Mouse (Mus musculus) hindbrain, embryonic 12.5 days (tissue): ENCODE results near the gene Tmem125. TPM values are rescaled to one million over a fixed set of nuclear protein-coding genes. Genes with fewer than 3 reads are reported as not detected.

ENCODE experiments used
- ATAC-seq: fragments of 200-750 bp; cut with Nextera tagmentation; 2 replicates; pipeline ENCODE4 v1.8.0; 2017; ENCODE audit warnings: moderate TSS enrichment; ENCODE audit not compliant: low FRiP score
- H3K27ac ChIP-seq: fragments of 300-500 bp; sonication (generic); 2 replicates; pipeline ENCODE4 v1.5.1; 2016; ENCODE audit warnings: mild to moderate bottlenecking
- H3K27me3 ChIP-seq: fragments of 300-500 bp; sonication (generic); 2 replicates; pipeline ENCODE4 v1.6.1; 2016; ENCODE audit warnings: mild to moderate bottlenecking
- H3K36me3 ChIP-seq: fragments of 300-500 bp; sonication (generic); 2 replicates; pipeline ENCODE4 v1.6.1; 2016; ENCODE audit warnings: mild to moderate bottlenecking
- H3K4me1 ChIP-seq: fragments of 300-500 bp; sonication (generic); 2 replicates; pipeline ENCODE4 v1.6.1; 2016
- H3K4me2 ChIP-seq: fragments of 300-500 bp; sonication (generic); replicated peaks from 2 replicates; pipeline ENCODE4 v1.6.1; 2016; ENCODE audit warnings: mild to moderate bottlenecking
- H3K4me3 ChIP-seq: fragments of 300-500 bp; sonication (generic); 2 replicates; pipeline ENCODE4 v1.5.1; 2016; ENCODE audit warnings: mild to moderate bottlenecking
- H3K9ac ChIP-seq: fragments of 300-500 bp; sonication (generic); 2 replicates; pipeline ENCODE4 v1.6.1; 2016; ENCODE audit warnings: mild to moderate bottlenecking, moderate library complexity
- H3K9me3 ChIP-seq: fragments of 300-500 bp; sonication (generic); replicated peaks from 2 replicates; pipeline ENCODE4 v1.6.1; 2016; ENCODE audit warnings: mild to moderate bottlenecking
- WGBS: fragments of 180-500 bp; shearing (Covaris S2); methylation state at CpG from one replicate; pipeline ENCODE4 v1.1.7; 2016; 5-methylcytosine and 5-hydroxymethylcytosine counted together
- polyA plus RNA-seq: library from polyadenylated mRNA; unstranded; fragments of >200 nt; fragmentation: Nextera tagmentation; extraction: Ambion mirVana; gene quantifications from 2 replicates; pipeline ENCODE4 v1.2.1, GENCODE M21; 2016

Tmem125 gene
- polyA plus RNA-seq = 0.72 and 0.81 TPM in 2 replicates

DNA sequence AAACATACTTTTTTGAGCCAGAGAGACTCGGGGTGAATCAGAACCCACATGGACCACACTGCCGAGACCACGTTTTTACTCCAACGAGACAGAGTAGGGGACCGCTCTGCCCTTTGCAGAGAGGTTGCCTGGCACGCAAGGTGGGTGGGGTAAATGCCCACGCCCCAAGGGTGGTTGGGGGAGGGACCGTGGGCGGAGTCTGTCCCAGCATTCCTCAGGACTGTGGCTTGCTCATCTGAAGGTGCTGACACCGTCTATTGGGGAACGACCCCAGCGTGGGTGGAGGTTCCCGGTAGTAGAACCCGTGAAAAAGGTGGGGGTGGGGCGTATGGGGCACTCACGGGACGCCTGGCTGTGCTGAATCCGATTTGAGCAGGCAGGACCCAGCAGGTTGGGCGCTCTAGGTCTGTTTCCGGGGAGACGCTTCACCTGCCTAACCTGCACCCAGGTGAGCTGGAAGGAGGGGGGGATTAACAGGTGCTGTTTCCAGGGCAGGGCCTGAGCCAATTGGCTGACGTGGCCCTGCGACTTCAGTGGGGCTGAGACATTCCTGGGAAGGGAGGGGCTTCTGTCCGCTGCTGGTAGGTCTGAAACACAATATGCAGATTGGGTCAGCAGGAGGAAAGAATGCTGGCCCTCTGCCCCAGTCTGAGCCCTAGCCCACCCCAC lies at the start of gene Tmem125:
Gene Tmem125, minus strand, starts transcription at position 453 of the 669 bp plus-strand sequence.
- peak within 1 kb of the TSS; percentile 25 for H3K4me3 ChIP-seq
- H3K4me2 ChIP-seq = peak within 1 kb of the TSS; percentile 49
- H3K36me3 ChIP-seq = no peaks in the 10 kb centered on the region
- H3K27me3 ChIP-seq = peaks cover 13% of the 10 kb centered on the region
- H3K9me3 ChIP-seq = no peaks in the 10 kb centered on the region
- peak; percentile 48; the same call in 1 of the 2 replicates for ATAC-seq
- H3K4me1 ChIP-seq = peaks cover 5% of the 10 kb centered on the region; the same call in 1 of the 2 replicates
- H3K9ac ChIP-seq = no peak within 1 kb of the TSS
- WGBS = 1% methylated on average over 24 of the region's 24 CpGs
- H3K27ac ChIP-seq = no peak within 1 kb of the TSS

DNA sequence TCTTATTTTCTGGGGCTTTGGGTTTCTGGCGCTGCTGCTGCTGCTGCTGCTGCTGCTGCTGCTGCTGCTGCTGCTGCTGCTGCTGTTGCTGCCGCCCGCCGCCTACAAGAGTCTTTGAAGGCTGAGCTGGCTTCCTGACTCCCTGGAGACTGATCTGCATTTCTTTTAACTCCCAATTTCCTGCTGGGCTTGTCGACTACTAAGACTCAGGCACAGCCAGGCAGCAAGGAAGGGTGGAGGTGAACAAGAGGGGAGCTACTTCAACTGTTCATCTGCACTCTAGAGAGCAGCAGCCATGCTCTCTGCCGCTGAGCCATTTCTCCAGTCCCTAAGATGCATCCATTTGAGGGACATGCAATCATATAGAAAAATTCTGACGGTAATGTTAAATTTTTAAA lies 45.9 kb upstream of the Tmem125 start:
- Histone ChIP-seq H3K9ac (peak overlapping the region; percentile 18; the same call in 1 of the 2 replicates), H3K27me3 (0 out of 2 replicates have a peak, but pooled peaks cover 3% of the 10 kb centered on the region), H3K4me3 (no peak overlapping the region), H3K4me2 (peak overlapping the region; percentile 32; the same call in 1 of the 2 replicates), H3K9me3 (no peaks in the 10 kb centered on the region), H3K36me3 (no peaks in the 10 kb centered on the region), H3K27ac (0 out of 2 replicates have a peak overlapping the region, but pooled peaks have one; percentile 12), H3K4me1 (peaks cover 13% of the 10 kb centered on the region)
- ATAC-seq = no peak
- WGBS = 7% methylated on average over 7 of the region's 7 CpGs

DNA sequence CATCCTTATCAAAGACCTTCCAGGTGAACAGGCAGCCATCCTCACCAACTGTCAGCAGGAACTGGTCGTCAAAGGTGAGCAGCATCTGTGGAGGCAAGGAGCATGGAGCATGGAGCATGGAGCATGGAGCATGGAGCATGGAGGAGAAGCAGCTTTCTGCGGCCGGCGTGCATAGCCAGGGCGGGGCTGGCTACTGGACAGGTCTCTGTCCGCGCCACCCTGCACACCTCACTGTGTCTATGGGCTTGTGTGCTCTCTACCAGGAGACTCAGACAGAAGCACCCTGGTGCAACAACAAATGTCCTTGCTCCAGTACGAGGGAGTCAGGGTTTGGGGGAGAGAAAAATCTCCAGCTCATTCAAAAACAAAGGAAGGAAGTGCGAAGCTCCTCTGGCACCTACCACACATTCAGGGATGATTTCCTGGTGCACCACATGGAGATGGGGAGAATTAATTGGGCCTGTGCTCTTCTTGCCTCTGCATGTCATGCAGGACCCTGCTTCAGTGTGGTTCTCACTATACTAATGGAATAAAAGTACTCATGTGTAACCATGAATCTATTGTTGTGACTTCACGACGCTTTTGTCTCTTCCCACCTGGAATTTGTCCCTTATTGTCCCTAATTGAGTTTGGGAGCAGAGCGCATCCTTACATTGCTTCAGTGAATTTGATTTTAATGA lies 45.3 kb upstream of the Tmem125 start:
- peaks cover 13% of the 10 kb centered on the region for H3K4me1 ChIP-seq
- H3K4me2 ChIP-seq = peak overlapping the region; percentile 32; the same call in 1 of the 2 replicates
- no peak overlapping the region for H3K4me3 ChIP-seq
- WGBS = 68% methylated on average over 12 of the region's 12 CpGs
- H3K9ac ChIP-seq = peak overlapping the region; percentile 18; the same call in 1 of the 2 replicates
- no peaks in the 10 kb centered on the region for H3K9me3 ChIP-seq
- 0 out of 2 replicates have a peak, but pooled peaks cover 3% of the 10 kb centered on the region for H3K27me3 ChIP-seq
- H3K36me3 ChIP-seq = no peaks in the 10 kb centered on the region
- H3K27ac ChIP-seq = 0 out of 2 replicates have a peak overlapping the region, but pooled peaks have one; percentile 12
- no peak for ATAC-seq

DNA sequence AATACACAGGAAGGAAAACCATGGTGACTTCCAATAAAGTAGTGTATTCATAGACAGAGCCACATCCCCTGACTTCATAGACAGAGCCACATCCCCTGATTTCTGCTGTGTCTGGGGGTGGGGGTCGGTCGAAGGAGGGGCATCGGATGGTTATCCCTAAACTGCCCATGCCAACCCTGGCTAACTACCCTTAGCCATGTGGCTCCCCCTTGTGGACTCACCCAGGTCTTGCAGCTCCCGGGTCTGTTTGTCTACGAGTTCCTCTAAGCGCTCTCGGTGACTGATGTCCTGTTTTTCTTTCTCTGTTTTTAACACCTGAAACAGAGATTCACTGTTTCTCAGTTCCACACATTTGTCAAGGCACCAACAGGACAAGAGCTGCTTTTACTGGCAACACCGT lies 38.8 kb upstream of the Tmem125 start:
- WGBS = 89% methylated on average over 8 of the region's 8 CpGs

DNA sequence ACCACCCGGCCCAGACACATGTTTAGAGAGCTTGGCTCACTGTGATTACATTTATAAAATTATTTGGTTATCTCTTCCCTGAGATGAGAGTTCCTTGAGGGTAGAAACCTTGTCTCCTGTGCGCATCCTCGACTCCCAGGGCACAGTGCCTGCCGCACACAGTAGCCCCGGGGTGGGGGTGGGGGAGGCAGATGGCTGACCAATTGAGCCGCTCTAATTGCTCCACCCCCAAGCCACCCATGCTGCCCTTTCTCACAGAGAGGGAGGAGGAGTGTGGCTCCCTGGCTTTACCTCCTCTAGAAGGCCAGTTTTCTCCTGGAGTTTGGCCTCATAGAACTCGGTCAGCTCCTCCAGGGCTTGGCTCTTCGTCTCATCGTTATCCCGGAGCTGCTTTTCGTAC lies 37.7 kb upstream of the Tmem125 start:
- H3K4me1 ChIP-seq = peaks cover 5% of the 10 kb centered on the region; the same call in 1 of the 2 replicates
- no peaks in the 10 kb centered on the region for H3K36me3 ChIP-seq
- WGBS = 44% methylated on average over 10 of the region's 11 CpGs
- no peak for ATAC-seq
- H3K27ac ChIP-seq = no peak overlapping the region
- H3K4me2 ChIP-seq = no peak overlapping the region
- H3K4me3 ChIP-seq = no peak overlapping the region
- no peak overlapping the region for H3K9ac ChIP-seq
- no peaks in the 10 kb centered on the region for H3K9me3 ChIP-seq
- peaks cover 5% of the 10 kb centered on the region for H3K27me3 ChIP-seq

More for the DNA sequence above, 38.8 kb upstream of the Tmem125 start:
- no peak overlapping the region for H3K4me2 ChIP-seq
- no peak overlapping the region for H3K4me3 ChIP-seq
- H3K27ac ChIP-seq = no peak overlapping the region
- no peak for ATAC-seq
- no peaks in the 10 kb centered on the region for H3K9me3 ChIP-seq
- no peaks in the 10 kb centered on the region; the same call in 1 of the 2 replicates for H3K27me3 ChIP-seq
- no peaks in the 10 kb centered on the region for H3K36me3 ChIP-seq
- H3K9ac ChIP-seq = no peak overlapping the region
- peaks cover 9% of the 10 kb centered on the region; the same call in 1 of the 2 replicates for H3K4me1 ChIP-seq

DNA sequence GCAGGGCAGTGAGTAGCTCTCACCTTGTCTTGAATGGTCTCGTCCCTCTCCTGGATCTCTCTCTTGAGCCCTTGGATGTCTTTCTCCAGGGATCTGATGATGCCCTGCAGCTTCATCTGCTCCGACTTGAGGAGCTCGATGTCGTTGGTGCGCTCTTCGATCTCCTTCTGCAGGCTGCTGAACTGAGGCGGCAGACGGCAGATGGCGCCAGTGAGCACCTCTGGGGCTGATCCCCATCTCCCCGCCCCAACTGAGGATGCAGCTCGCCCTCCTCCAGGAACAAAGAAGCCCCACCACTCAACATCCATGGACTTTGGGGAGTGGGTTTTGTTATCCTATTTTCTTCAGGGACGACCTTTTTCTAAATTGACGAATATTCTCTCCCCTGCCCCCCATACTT lies 35.5 kb upstream of the Tmem125 start:
- 52% methylated on average over 13 of the region's 13 CpGs for WGBS

DNA sequence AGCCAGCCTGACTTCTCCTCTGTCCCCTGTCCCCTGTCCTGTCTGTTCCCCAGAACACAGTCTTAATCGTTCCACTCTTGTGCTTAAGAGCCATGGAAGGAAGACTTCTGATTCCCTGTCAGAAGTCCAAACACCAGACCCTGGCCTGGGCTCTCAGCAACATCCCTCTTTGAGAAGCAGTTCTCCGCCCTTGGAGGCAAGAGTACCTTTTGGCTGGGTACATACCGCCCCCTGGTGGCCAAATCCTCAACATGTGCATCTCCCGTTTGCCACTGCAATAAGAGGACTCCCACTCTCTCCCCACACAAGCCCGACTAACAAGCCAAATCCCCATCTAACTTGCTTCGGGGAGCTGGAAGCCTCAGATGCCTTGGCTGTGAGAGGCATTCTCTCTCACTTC lies 32.3 kb upstream of the Tmem125 start:
- ATAC-seq = no peak
- WGBS = 7% methylated on average over 6 of the region's 6 CpGs
- Histone ChIP-seq H3K36me3 (no peaks in the 10 kb centered on the region), H3K4me2 (no peak overlapping the region), H3K4me3 (no peak overlapping the region), H3K27ac (no peak overlapping the region), H3K27me3 (peaks cover 14% of the 10 kb centered on the region), H3K9ac (no peak overlapping the region), H3K9me3 (no peaks in the 10 kb centered on the region), H3K4me1 (no peaks in the 10 kb centered on the region)

More for the DNA sequence above, 35.5 kb upstream of the Tmem125 start:
- Histone ChIP-seq H3K36me3 (no peaks in the 10 kb centered on the region), H3K27ac (no peak overlapping the region), H3K27me3 (peaks cover 14% of the 10 kb centered on the region), H3K9ac (no peak overlapping the region), H3K9me3 (no peaks in the 10 kb centered on the region), H3K4me2 (no peak overlapping the region), H3K4me1 (peaks cover 5% of the 10 kb centered on the region; the same call in 1 of the 2 replicates), H3K4me3 (no peak overlapping the region)
- ATAC-seq = no peak

DNA sequence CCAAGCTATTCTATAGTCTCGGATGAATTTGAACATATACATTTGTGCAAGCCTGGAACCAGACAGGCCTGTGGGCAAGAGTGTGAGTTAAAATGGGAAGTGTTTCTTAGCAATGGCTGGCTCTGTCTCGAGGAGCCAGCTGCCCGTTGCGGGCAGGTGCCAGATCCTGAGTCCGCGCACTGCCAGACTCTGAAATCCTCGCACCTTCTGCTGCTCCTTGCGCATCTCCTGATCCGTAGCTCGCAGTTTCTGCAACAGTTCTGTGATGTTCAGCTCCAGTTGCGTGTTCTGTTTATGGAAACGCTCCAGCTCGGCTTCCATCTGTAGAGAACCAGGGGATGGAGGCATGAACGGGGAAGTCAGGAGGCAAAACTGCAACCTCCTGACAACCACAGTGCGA lies 27.6 kb upstream of the Tmem125 start:
- no peak overlapping the region for H3K9ac ChIP-seq
- WGBS = 88% methylated on average over 14 of the region's 15 CpGs

DNA sequence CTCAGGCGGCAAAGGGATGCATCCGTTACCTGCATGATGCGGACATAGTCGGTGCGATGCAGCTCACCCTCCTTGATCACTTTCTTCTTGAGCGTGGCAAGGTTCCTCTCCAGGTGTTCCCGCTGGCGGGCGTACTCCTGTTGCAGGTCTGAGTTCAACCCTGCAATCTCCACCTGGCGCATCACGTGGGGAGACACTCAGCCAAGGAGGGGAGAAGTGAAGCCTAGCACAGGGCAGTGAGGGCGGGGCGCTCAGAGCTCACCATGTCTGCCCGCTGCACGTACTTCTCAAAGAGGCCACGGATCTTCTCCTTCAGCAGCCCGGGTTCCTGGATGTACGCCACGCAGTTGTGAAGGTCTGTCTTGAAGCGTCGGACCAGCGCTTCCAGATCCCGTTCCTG lies 25.5 kb upstream of the Tmem125 start:
- WGBS = 78% methylated on average over 23 of the region's 23 CpGs
- no peaks in the 10 kb centered on the region for H3K4me1 ChIP-seq
- H3K36me3 ChIP-seq = no peaks in the 10 kb centered on the region
- no peak overlapping the region for H3K27ac ChIP-seq
- no peak overlapping the region for H3K4me2 ChIP-seq
- no peak overlapping the region for H3K4me3 ChIP-seq
- H3K27me3 ChIP-seq = peaks cover 9% of the 10 kb centered on the region; the same call in 1 of the 2 replicates
- ATAC-seq = no peak
- no peak overlapping the region for H3K9ac ChIP-seq
- H3K9me3 ChIP-seq = no peaks in the 10 kb centered on the region

More for the DNA sequence above, 27.6 kb upstream of the Tmem125 start:
- Histone ChIP-seq H3K4me2 (no peak overlapping the region), H3K4me3 (no peak overlapping the region), H3K27ac (no peak overlapping the region), H3K9me3 (no peaks in the 10 kb centered on the region), H3K36me3 (no peaks in the 10 kb centered on the region), H3K27me3 (peaks cover 18% of the 10 kb centered on the region; the same call in 1 of the 2 replicates), H3K4me1 (no peaks in the 10 kb centered on the region)
- no peak for ATAC-seq

DNA sequence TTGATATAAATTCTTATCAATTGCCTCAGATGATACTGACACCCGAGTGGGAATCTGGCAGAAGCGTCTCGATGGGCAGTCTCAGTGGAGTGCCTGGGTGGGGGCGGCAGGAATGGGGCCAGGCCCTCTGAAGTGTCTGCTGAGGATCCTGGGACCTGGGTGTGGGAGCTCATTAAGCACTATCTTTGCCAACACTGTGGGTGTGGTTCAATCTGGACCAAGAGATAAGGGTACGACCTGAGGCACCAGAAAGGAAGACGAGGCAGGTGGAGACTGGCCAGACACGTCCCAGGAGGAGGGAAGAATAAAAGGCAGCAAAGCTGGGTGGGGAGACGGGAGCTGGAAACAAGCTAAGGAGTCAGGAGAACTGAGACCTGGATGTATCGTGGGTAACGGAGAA lies 24.9 kb upstream of the Tmem125 start:
- Histone ChIP-seq H3K36me3 (no peaks in the 10 kb centered on the region), H3K27me3 (peaks cover 9% of the 10 kb centered on the region; the same call in 1 of the 2 replicates), H3K27ac (no peak overlapping the region), H3K4me3 (no peak overlapping the region), H3K9ac (no peak overlapping the region), H3K9me3 (no peaks in the 10 kb centered on the region), H3K4me2 (no peak overlapping the region), H3K4me1 (no peaks in the 10 kb centered on the region)
- ATAC-seq = no peak
- 78% methylated on average over 10 of the region's 10 CpGs for WGBS

DNA sequence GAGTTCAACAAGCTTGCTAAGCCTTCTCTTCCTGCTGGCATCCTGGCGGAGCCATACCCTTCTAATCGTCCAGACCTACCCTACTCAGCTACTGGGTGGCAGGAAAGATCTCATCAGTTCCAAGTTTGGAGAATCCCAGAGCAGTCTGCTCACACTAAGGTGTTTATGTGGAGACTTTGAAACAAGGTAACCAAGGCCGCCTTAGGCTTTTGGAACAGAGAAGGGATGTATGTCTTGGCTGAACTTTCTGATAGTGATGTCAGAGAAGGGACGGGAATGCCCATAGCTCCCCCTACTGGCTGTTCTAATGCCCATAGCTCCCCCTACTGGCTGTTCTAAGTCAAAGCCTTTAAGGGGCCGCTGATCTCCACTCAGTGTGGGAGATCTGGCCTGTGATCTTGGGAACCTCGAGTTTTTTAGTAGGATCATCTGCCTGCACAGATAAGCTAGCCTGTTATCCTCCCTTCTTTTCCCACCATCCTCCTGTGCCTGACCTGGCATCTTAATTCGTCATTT lies 22.4 kb upstream of the Tmem125 start:
- no peak overlapping the region for H3K9ac ChIP-seq
- WGBS = 32% methylated on average over 7 of the region's 7 CpGs
- H3K4me2 ChIP-seq = no peak overlapping the region
- no peak overlapping the region for H3K4me3 ChIP-seq
- no peaks in the 10 kb centered on the region for H3K36me3 ChIP-seq
- H3K27ac ChIP-seq = no peak overlapping the region
- H3K27me3 ChIP-seq = peaks cover 9% of the 10 kb centered on the region; the same call in 1 of the 2 replicates
- no peak for ATAC-seq
- H3K9me3 ChIP-seq = 0 out of 2 replicates have a peak, but pooled peaks cover 2% of the 10 kb centered on the region
- H3K4me1 ChIP-seq = no peaks in the 10 kb centered on the region

DNA sequence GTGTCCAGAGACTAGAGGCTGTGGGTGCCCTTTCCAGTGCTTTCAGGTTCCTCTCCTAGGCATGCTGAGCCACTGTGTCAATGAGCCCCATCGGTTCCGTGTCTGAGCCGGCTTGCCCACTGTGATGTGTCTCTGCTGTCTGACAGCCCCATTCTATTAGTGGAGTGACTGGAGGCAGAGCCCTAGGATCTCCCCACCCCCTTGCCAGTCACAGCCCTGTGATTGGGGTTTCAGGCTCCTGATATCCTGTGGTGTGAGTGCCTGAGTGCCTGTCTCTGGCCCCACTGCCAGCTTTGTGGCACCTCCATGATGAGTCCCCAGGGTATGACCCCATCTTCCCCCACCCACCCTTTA lies 21.1 kb upstream of the Tmem125 start:
- Histone ChIP-seq H3K9ac (no peak overlapping the region), H3K36me3 (no peaks in the 10 kb centered on the region), H3K27ac (no peak overlapping the region), H3K4me1 (no peaks in the 10 kb centered on the region), H3K27me3 (peaks cover 9% of the 10 kb centered on the region; the same call in 1 of the 2 replicates), H3K4me2 (no peak overlapping the region), H3K9me3 (0 out of 2 replicates have a peak, but pooled peaks cover 2% of the 10 kb centered on the region), H3K4me3 (no peak overlapping the region)
- ATAC-seq = no peak
- 59% methylated on average over 3 of the region's 3 CpGs for WGBS
